Mouse (Mus musculus): Measurements from ENCODE around the gene F11. TPM values are rescaled to one million over a fixed set of nuclear protein-coding genes. Genes with fewer than 3 reads are reported as not detected.

Gene F11
- total and polyA plus RNA-seq, 3 experiments, result not detected

GRCm38 (mm10) chr8:45302390-45302789 lies 40.6 kb upstream of the F11 start:
- Histone ChIP-seq H3K4me3 (ENCODE audit: control insufficient read depth in 1 of 2, insufficient read depth in 1 of 2, low read depth in 2 of 2, low read length in 2 of 2) (no peak overlapping the region), H3K9ac (ENCODE audit: control insufficient read depth, low read depth, low read length, poor library complexity, severe bottlenecking) (no peak overlapping the region), H3K36me3 (ENCODE audit: control insufficient read depth in 1 of 2, insufficient read depth in 2 of 2, low read length in 2 of 2) (no peaks in the 10 kb centered on the region), H3K9me3 (replicated peaks; ENCODE audit: insufficient read depth, low read length) (no peaks in the 10 kb centered on the region), H3K27ac (ENCODE audit: control insufficient read depth, low read depth, low read length) (no peak overlapping the region), H3K79me2 (ENCODE audit: control insufficient read depth, insufficient read depth, low read length, poor library complexity) (no peaks in the 10 kb centered on the region), H3K4me1 (ENCODE audit: control insufficient read depth in 1 of 2, insufficient read depth in 2 of 2, low read length in 2 of 2) (no peaks in the 10 kb centered on the region), H3K27me3 (ENCODE audit: control insufficient read depth in 1 of 2, insufficient read depth in 2 of 2, low read length in 2 of 2) (no peaks in the 10 kb centered on the region)
- no peak for DNase-seq (ENCODE audit: low read depth, low spot score)
- TF ChIP-seq RAD21 (IDR thresholded peaks at IDR 0.05; ENCODE audit: low read depth, low read length) (no peak), JUND (IDR thresholded peaks at IDR 0.05; ENCODE audit: low read depth, low read length) (no peak), GABPA (IDR thresholded peaks at IDR 0.05; ENCODE audit: low read depth, low read length) (no peak), POLR2A (IDR thresholded peaks at IDR 0.05; ENCODE audit: control insufficient read depth in 1 of 2, insufficient read depth in 1 of 2, low read depth in 1 of 2, low read length in 2 of 2, poor library complexity in 1 of 2) (no peak), CHD2 (IDR thresholded peaks at IDR 0.05; ENCODE audit: low read length) (no peak), ZNF384 (IDR thresholded peaks at IDR 0.05; ENCODE audit: low read depth, low read length) (no peak), ETS1 (IDR thresholded peaks at IDR 0.05; ENCODE audit: low read depth, low read length) (no peak), MYC (IDR thresholded peaks at IDR 0.05; ENCODE audit: low read depth, low read length) (no peak), GATA1 (IDR thresholded peaks at IDR 0.05; ENCODE audit: low read depth, low read length) (no peak), HCFC1 (IDR thresholded peaks at IDR 0.05; ENCODE audit: low read depth, low read length) (no peak), E2F4 (IDR thresholded peaks at IDR 0.05; ENCODE audit: borderline replicate concordance, low read depth, low read length) (no peak), BHLHE40 (IDR thresholded peaks at IDR 0.05; ENCODE audit: borderline replicate concordance, low read depth, low read length) (no peak), POLR2AphosphoS2 (IDR thresholded peaks at IDR 0.05; ENCODE audit: low read length) (no peak), MYB (IDR thresholded peaks at IDR 0.05; ENCODE audit: low read depth, low read length) (no peak), POLR2AphosphoS5 (IDR thresholded peaks at IDR 0.05; ENCODE audit: borderline replicate concordance, low read depth, low read length) (no peak)

GRCm38 (mm10) chr8:45295276-45295675 lies 33.4 kb upstream of the F11 start:
- Histone ChIP-seq H3K79me2 (ENCODE audit: control insufficient read depth, insufficient read depth, low read length, poor library complexity) (no peaks in the 10 kb centered on the region), H3K36me3 (ENCODE audit: control insufficient read depth in 1 of 2, insufficient read depth in 2 of 2, low read length in 2 of 2) (no peaks in the 10 kb centered on the region), H3K27me3 (ENCODE audit: control insufficient read depth in 1 of 2, insufficient read depth in 2 of 2, low read length in 2 of 2) (no peaks in the 10 kb centered on the region), H3K27ac (ENCODE audit: control insufficient read depth, low read depth, low read length) (no peak overlapping the region), H3K9ac (ENCODE audit: control insufficient read depth, low read depth, low read length, poor library complexity, severe bottlenecking) (no peak overlapping the region), H3K9me3 (replicated peaks; ENCODE audit: insufficient read depth, low read length) (no peaks in the 10 kb centered on the region), H3K4me3 (ENCODE audit: control insufficient read depth in 1 of 2, insufficient read depth in 1 of 2, low read depth in 2 of 2, low read length in 2 of 2) (no peak overlapping the region), H3K4me1 (ENCODE audit: control insufficient read depth in 1 of 2, insufficient read depth in 2 of 2, low read length in 2 of 2) (no peaks in the 10 kb centered on the region)
- TF ChIP-seq POLR2AphosphoS5 (IDR thresholded peaks at IDR 0.05; ENCODE audit: borderline replicate concordance, low read depth, low read length) (no peak), TAL1 (IDR thresholded peaks at IDR 0.05; ENCODE audit: low read length) (no peak), ZMIZ1 (IDR thresholded peaks at IDR 0.05; ENCODE audit: low read depth, low read length) (no peak), ELF1 (IDR thresholded peaks at IDR 0.05; ENCODE audit: low read depth, low read length) (no peak), GABPA (IDR thresholded peaks at IDR 0.05; ENCODE audit: low read depth, low read length) (no peak)
- DNase-seq (ENCODE audit: low read depth, low spot score), result no peak
